Mouse (Mus musculus): ENCODE measurements around the gene Ppif.

- no peak for TF ChIP-seq CTCF (IDR thresholded peaks at IDR 0.05; ENCODE audit: low read depth, low read length)
- no peak for TF ChIP-seq POLR2A (IDR thresholded peaks at IDR 0.05; ENCODE audit: insufficient read depth, low read length)
- TF ChIP-seq EP300 (IDR thresholded peaks at IDR 0.05; ENCODE audit: insufficient read depth, low read depth, low read length), result no peak
Measured at GRCm38 (mm10) chr14:25665314-25665970, 28.5 kb upstream of the Ppif start.

All from ES-Bruce4 (cell line).